Comparison of ENCODE assay signal across 7 mouse cellular contexts in genomic region chr1:191420930-191421404, GRCm38 (mm10). TPM values are rescaled to one million over a fixed set of nuclear protein-coding genes. Genes with fewer than 3 reads are reported as not detected.
A peak's percentile ranks its signal among the peaks of the same experiment; 100 is the strongest.
DNase-seq lines count a peak whose midpoint lies in the region; ATAC-seq and TF ChIP-seq lines count a peak whose summit lies in the region.

No protein-coding gene starts in this region.

- H3K4me2 ChIP-seq in intestine, postnatal 0 days (replicated peaks; ENCODE audit: low read depth) = no peak overlapping the region

- H3K4me3 ChIP-seq in intestine, postnatal 0 days (ENCODE audit: low read depth, low read length) = no peak overlapping the region

- WGBS in intestine, postnatal 0 days = 55% methylated on average over 6 of the region's 6 CpGs

- DNase-seq in T-cell, adult 2 months (ENCODE audit: low spot score) = peak; percentile 82
- peak; percentile 34 to 73 for DNase-seq in gastrocnemius, adult 8-10 months (ENCODE audit: low spot score in 2 of 2)
- DNase-seq in lung, postnatal 14 days = peak; percentile 42
- peak; percentile 67 for DNase-seq in thymus, postnatal 4 days
- DNase-seq in right cerebral cortex, adult 18-20 months = no peak
- DNase-seq in right cerebral cortex, postnatal 36 days (ENCODE audit: low spot score in 2 of 2) = no peak

- no peak overlapping the region for H3K27ac ChIP-seq in intestine, postnatal 0 days (ENCODE audit: low read depth, low read length)

- 0 out of 2 replicates have a peak, but pooled peaks have one; percentile 4 for ATAC-seq in intestine, postnatal 0 days

- H3K27me3 ChIP-seq in intestine, postnatal 0 days (replicated peaks; ENCODE audit: control insufficient read depth, insufficient read depth, low read length) = no peaks in the 10 kb centered on the region

- H3K36me3 ChIP-seq in intestine, postnatal 0 days (ENCODE audit: control insufficient read depth, insufficient read depth) = no peaks in the 10 kb centered on the region

- no peaks in the 10 kb centered on the region for H3K9me3 ChIP-seq in intestine, postnatal 0 days (ENCODE audit: control insufficient read depth)

- H3K4me1 ChIP-seq in intestine, postnatal 0 days (replicated peaks; ENCODE audit: control insufficient read depth, insufficient read depth, low read length) = no peaks in the 10 kb centered on the region; the same call in 1 of the 2 replicates

- TF ChIP-seq CTCF in intestine, postnatal 0 days (IDR thresholded peaks at IDR 0.05; ENCODE audit: low read depth) = no peak

- no peak overlapping the region; the same call in 1 of the 2 replicates for H3K9ac ChIP-seq in intestine, postnatal 0 days (ENCODE audit: low read depth, low read length)

RNA-seq across cellular contexts. Expression of gene Ppp2r5a, which starts 17.9 kb away (rescaled TPM):
- 10 to 100 TPM; 62.4 to 75.3 (median 67.2) TPM for total RNA-seq in gastrocnemius, adult 8-10 months (2022)
- 28.7 and 31.7 TPM in 2 replicates for polyA plus RNA-seq in intestine, postnatal 0 days (2015; fragmentation: Nextera tagmentation; extraction: Ambion mirVana)

Comparison
In these comparisons a context has a peak if more than half of its experiments do, and no peak if none do; other contexts are left out.
1. DNase-seq: peak in T-cell, adult 2 months (single experiment), gastrocnemius, adult 8-10 months (2 of 2), lung, postnatal 14 days (single experiment) and thymus, postnatal 4 days (single experiment); none in right cerebral cortex, adult 18-20 months (single experiment) and right cerebral cortex, postnatal 36 days (0 of 2).